Mouse (Mus musculus) hindbrain, embryonic 16.5 days (tissue): ENCODE measurements around the gene 4930519P11Rik. TPM values are rescaled to one million over a fixed set of nuclear protein-coding genes. Genes with fewer than 3 reads are reported as not detected.
A peak's percentile ranks its signal among the peaks of the same experiment; 100 is the strongest.

Experiments used
- ATAC-seq: fragments of 200-750 bp; cut with Nextera tagmentation; 2 replicates; pipeline ENCODE4 v1.8.0; 2017; ENCODE audit warnings: moderate TSS enrichment, moderate library complexity
- H3K27ac ChIP-seq: fragments of 300-500 bp; sonication (generic); 2 replicates; pipeline ENCODE4 v1.5.1; 2014; ENCODE audit warnings: low read depth, mild to moderate bottlenecking, control low read depth, low read length, moderate library complexity
- H3K27me3 ChIP-seq: fragments of 300-500 bp; sonication (generic); replicated peaks from 2 replicates; pipeline ENCODE4 v1.6.1; 2014; ENCODE audit warnings: low read length; ENCODE audit not compliant: control insufficient read depth, insufficient read depth
- H3K36me3 ChIP-seq: fragments of 300-500 bp; sonication (generic); 2 replicates; pipeline ENCODE4 v1.6.1; 2014; ENCODE audit warnings: mild to moderate bottlenecking, low read length, moderate library complexity, mixed read lengths; ENCODE audit not compliant: control insufficient read depth, insufficient read depth
- H3K4me1 ChIP-seq: fragments of 300-500 bp; sonication (generic); 2 replicates; pipeline ENCODE4 v1.6.1; 2014; ENCODE audit warnings: low read depth, low read length; ENCODE audit not compliant: control insufficient read depth, insufficient read depth
- H3K4me2 ChIP-seq: fragments of 300-500 bp; sonication (generic); 2 replicates; pipeline ENCODE4 v1.6.1; 2014; ENCODE audit warnings: mild to moderate bottlenecking, low read length, control low read depth, moderate library complexity
- H3K4me3 ChIP-seq: fragments of 300-500 bp; sonication (generic); 2 replicates; pipeline ENCODE4 v1.5.1; 2014; ENCODE audit warnings: mild to moderate bottlenecking, low read length, control low read depth, moderate library complexity
- H3K9ac ChIP-seq: fragments of 300-500 bp; sonication (generic); 2 replicates; pipeline ENCODE4 v1.6.1; 2014; ENCODE audit warnings: low read depth, mild to moderate bottlenecking, control low read depth, low read length, moderate library complexity
- H3K9me3 ChIP-seq: fragments of 300-500 bp; sonication (generic); 2 replicates; pipeline ENCODE4 v1.6.1; 2014; ENCODE audit warnings: mild to moderate bottlenecking, low read length, moderate library complexity; ENCODE audit not compliant: control insufficient read depth
- WGBS: fragments of 180-500 bp; shearing (Covaris S2); extraction: QIAGEN DNeasy Blood & Tissue Kit; methylation state at CpG from one replicate; pipeline ENCODE4 v1.1.7; 2014; 5-methylcytosine and 5-hydroxymethylcytosine counted together
- polyA plus RNA-seq: library from polyadenylated mRNA; unstranded; fragments of >200 nt; fragmentation: Nextera tagmentation; extraction: Ambion mirVana; gene quantifications from 2 replicates; pipeline ENCODE4 v1.2.1, GENCODE M21; 2015

4930519P11Rik gene
- polyA plus RNA-seq, 1 experiment from 2014 or later, result 0.35 TPM

DNA sequence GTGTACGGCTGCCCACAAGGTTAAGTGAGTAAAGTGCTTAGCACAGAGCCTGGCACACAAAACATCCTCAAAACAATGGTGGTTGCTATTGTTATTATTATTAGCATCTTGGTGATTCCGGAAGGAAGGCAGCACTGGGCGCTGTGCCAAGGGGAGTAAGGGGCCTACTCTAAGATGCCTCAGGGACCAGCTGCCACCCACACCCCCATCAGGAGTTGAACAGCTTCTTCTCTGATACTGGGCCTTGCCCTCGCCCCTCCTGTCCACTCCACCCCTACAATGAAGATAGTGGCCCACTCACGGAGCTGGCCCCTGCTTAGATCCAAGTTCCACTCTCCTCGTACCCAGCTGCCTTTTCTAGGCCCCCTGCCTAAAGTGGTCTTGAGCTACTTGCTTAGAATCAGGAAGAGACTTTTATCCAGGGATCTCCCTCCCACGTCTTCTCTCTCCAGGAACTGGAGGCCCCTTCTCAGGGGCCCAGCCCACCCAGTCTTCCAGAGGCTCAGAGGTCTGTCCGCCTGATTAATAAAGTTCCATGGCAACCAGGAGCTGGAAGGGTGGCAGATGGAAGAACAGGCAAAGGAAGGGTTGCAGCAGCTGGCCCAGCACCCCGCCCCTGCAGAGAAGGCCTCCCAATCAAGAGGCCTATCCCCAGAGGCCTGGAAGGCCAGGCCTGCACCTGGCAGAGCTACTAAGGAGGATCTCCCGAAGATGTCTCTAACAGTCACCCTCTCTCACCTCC is 44.7 kb downstream of the 4930519P11Rik start:
- H3K4me2 ChIP-seq, result peak overlapping the region; percentile 99
- no peaks in the 10 kb centered on the region for H3K36me3 ChIP-seq
- ATAC-seq, result no peak
- peak overlapping the region; percentile 62 for H3K4me3 ChIP-seq
- peak overlapping the region; percentile 23 for H3K27ac ChIP-seq
- no peaks in the 10 kb centered on the region for H3K27me3 ChIP-seq
- H3K9me3 ChIP-seq, result no peaks in the 10 kb centered on the region
- H3K4me1 ChIP-seq, result peaks cover 21% of the 10 kb centered on the region
- WGBS, result 11% methylated on average over 10 of the region's 10 CpGs
- H3K9ac ChIP-seq, result peak overlapping the region; percentile 57

DNA sequence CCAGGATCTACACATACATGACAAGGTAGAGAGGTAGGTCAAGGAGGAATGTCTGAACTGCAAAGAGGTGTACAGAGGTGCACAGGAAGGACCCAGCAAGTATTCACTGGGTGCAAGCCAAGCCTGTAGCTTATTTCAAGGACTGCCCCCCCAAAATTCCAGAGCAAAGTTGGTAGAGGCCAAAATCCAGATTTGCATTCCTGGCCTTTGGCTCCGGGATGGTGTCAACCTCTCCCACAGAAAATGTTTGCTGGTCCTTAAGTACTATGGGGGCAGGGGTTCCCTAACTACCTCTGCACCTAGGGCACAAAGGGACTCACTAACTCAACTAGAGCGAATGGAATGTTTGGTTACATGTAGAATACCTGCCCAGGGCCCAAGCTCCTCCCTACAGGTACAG is 45.5 kb downstream of the 4930519P11Rik start:
- H3K27me3 ChIP-seq, result no peaks in the 10 kb centered on the region
- peaks cover 21% of the 10 kb centered on the region for H3K4me1 ChIP-seq
- H3K27ac ChIP-seq, result 0 out of 2 replicates have a peak overlapping the region, but pooled peaks have one; percentile 23
- no peak for ATAC-seq
- WGBS, result 64% methylated on average over 2 of the region's 2 CpGs
- no peaks in the 10 kb centered on the region for H3K36me3 ChIP-seq
- H3K9me3 ChIP-seq, result no peaks in the 10 kb centered on the region
- H3K4me3 ChIP-seq, result peak overlapping the region; percentile 62
- no peak overlapping the region for H3K9ac ChIP-seq
- H3K4me2 ChIP-seq, result peak overlapping the region; percentile 99

DNA sequence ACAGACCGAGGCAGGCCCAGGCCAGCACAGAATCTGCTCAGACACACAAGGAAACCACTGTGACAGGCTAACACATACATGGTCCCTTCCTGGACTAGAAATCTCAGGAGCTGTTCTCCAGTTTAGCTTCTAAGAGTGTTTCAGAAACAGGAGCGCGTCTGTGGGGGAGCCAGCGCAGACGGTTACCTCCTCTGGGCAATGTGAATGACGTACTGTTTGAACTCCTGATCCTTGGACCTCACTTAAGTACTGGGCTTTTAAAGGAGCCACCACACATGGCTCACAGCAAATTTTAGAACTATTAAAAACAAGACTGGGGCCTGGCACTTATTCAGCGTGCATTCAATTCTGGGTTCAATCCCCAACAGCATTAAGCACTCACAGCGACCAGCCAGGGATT is 46.6 kb downstream of the 4930519P11Rik start:
- Histone ChIP-seq H3K27ac (no peak overlapping the region), H3K27me3 (no peaks in the 10 kb centered on the region), H3K36me3 (no peaks in the 10 kb centered on the region), H3K9me3 (no peaks in the 10 kb centered on the region), H3K4me1 (peaks cover 21% of the 10 kb centered on the region), H3K4me2 (no peak overlapping the region), H3K9ac (no peak overlapping the region), H3K4me3 (no peak overlapping the region)
- no peak for ATAC-seq
- WGBS, result 42% methylated on average over 8 of the region's 8 CpGs

DNA sequence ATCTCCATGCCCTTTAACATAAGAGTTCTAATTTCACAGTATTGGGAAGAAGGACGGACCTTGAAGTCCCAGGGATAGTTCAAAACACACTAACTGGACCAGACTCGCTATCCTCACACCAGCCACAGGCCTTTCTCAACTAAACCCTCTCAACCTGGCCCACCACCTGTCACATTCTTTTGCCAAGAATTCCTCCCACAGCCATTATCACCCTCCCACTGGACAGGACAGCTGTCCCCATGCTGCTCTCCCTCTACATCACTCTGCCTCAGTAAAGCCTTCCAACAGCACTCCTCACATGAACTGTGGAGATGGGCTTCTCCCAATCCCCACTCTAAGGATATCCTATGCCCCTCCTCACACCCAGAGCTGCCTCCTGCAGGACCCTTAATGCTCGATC is 47.7 kb downstream of the 4930519P11Rik start:
- peaks cover 20% of the 10 kb centered on the region for H3K4me1 ChIP-seq
- H3K9ac ChIP-seq, result peak overlapping the region; percentile 22
- no peak overlapping the region for H3K4me3 ChIP-seq
- 62% methylated on average over 3 of the region's 3 CpGs for WGBS
- no peak overlapping the region for H3K4me2 ChIP-seq
- peak overlapping the region; percentile 48; the same call in 1 of the 2 replicates for H3K27ac ChIP-seq
- no peaks in the 10 kb centered on the region for H3K36me3 ChIP-seq
- H3K27me3 ChIP-seq, result no peaks in the 10 kb centered on the region
- no peak for ATAC-seq
- H3K9me3 ChIP-seq, result no peaks in the 10 kb centered on the region

DNA sequence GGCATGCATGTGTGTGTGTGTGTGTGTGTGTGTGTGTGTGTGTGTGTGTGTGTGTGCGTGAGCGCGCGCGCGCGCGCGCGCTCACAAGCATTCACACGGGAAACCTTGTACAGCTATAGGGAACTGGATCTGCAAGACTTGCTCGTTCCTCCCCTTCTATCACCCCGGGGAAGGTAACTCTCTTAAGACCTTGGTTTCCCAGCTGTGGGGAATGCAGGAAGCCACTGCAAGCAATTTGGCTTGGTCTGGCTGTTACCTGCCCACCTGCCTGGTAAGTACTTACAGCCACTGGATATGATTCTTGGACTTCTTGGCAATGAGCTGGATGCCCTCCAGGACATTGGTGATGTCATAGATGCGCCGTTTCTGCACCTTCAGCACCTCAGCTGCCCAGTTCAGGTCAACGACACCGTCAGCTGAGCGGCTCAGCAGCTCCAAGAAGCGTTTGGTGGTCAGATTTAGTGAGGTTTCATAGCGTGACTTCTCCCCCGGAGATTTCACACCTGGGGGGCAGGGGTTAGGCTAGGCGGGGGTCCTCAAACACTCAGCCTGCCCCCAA is 49.5 kb downstream of the 4930519P11Rik start:
- no peaks in the 10 kb centered on the region for H3K9me3 ChIP-seq
- H3K9ac ChIP-seq, result no peak overlapping the region
- no peak overlapping the region for H3K4me3 ChIP-seq
- no peak overlapping the region for H3K27ac ChIP-seq
- no peak overlapping the region for H3K4me2 ChIP-seq
- no peaks in the 10 kb centered on the region for H3K27me3 ChIP-seq
- H3K4me1 ChIP-seq, result peaks cover 14% of the 10 kb centered on the region
- no peak for ATAC-seq
- H3K36me3 ChIP-seq, result no peaks in the 10 kb centered on the region
- WGBS, result 89% methylated on average over 16 of the region's 22 CpGs

Other genes with a start within 250 kb of the 4930519P11Rik start
- gene Cdk5rap1, start 240.4 kb downstream of the 4930519P11Rik start, polyA plus RNA-seq, result 13.4 and 15.9 TPM in 2 replicates
- 14.0 and 15.1 TPM in 2 replicates for gene Snta1, start 205.3 kb downstream of the 4930519P11Rik start, polyA plus RNA-seq
- gene Cbfa2t2, start 177.0 kb downstream of the 4930519P11Rik start, polyA plus RNA-seq, result 39.8 and 50.9 TPM in 2 replicates
- gene 1700003F12Rik, start 66.4 kb downstream of the 4930519P11Rik start, polyA plus RNA-seq, result 2.4 and 2.5 TPM in 2 replicates
- gene Actl10, start 61.7 kb downstream of the 4930519P11Rik start, polyA plus RNA-seq, result 0.47 and 0.50 TPM in 2 replicates
- 21.6 and 25.7 TPM in 2 replicates for gene Necab3, start 54.5 kb downstream of the 4930519P11Rik start, polyA plus RNA-seq
- gene E2f1, start 43.5 kb downstream of the 4930519P11Rik start, polyA plus RNA-seq, result 5.0 and 8.0 TPM in 2 replicates
- gene Pxmp4, start 9.7 kb downstream of the 4930519P11Rik start, polyA plus RNA-seq, result 18.7 and 20.6 TPM in 2 replicates
- gene Zfp341, start 140 bp downstream of the 4930519P11Rik start, polyA plus RNA-seq, result 2.0 and 2.3 TPM in 2 replicates
- 23.0 and 32.2 TPM in 2 replicates for gene Chmp4b, start 38.3 kb upstream of the 4930519P11Rik start, polyA plus RNA-seq
- not detected in 2 replicates for gene Gm14214, start 156.6 kb upstream of the 4930519P11Rik start, polyA plus RNA-seq
- gene Raly, start 177.7 kb upstream of the 4930519P11Rik start, polyA plus RNA-seq, result 22.8 and 23.4 TPM in 2 replicates
- gene a, start 178.0 kb upstream of the 4930519P11Rik start, polyA plus RNA-seq, result 1.0 and 1.1 TPM in 2 replicates